Mouse (Mus musculus) kidney, postnatal 36 days (tissue): ENCODE measurements at regions not wholly inside any gene's neighbourhood (a gene's known extent, or its start where the extent isn't known, plus 50 kb on each side); places are given as distances from the start of the nearest gene placed in this dataset.
A peak's percentile ranks its signal among the peaks of the same experiment; 100 is the strongest.
"Not testable (repeated sequence)": the region's sequence is repeated elsewhere in the genome, so short reads cannot be mapped to it uniquely, and the experiment has no call there.

ENCODE experiments used
- DNase-seq, 2 experiments: peaks; one replicate each; pipeline ENCODE4 v3.0.0; 2021 to 2022; ENCODE audit warnings: mixed read lengths in 2 of 2

DNA sequence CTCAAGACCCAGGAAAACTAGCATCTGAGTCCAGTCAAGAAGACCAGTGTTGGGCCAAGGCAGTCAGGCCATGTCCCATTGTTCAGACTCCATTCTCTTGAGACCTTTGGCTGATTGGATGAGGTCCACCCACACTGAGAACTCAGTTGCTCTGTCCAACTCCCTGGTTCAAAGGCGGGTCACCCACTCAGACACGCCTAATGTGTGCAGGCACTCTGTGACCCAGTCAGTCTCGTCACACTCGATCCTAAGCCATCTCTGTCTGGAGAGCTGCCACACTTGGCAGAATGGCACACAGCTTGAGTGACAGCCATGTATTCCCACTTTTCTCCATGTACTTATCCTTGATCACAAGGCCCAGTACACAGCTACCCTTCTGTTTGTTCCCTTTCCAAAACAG lies 189.8 kb upstream of the Hs6st1 start:
- DNase-seq, result no peak

DNA sequence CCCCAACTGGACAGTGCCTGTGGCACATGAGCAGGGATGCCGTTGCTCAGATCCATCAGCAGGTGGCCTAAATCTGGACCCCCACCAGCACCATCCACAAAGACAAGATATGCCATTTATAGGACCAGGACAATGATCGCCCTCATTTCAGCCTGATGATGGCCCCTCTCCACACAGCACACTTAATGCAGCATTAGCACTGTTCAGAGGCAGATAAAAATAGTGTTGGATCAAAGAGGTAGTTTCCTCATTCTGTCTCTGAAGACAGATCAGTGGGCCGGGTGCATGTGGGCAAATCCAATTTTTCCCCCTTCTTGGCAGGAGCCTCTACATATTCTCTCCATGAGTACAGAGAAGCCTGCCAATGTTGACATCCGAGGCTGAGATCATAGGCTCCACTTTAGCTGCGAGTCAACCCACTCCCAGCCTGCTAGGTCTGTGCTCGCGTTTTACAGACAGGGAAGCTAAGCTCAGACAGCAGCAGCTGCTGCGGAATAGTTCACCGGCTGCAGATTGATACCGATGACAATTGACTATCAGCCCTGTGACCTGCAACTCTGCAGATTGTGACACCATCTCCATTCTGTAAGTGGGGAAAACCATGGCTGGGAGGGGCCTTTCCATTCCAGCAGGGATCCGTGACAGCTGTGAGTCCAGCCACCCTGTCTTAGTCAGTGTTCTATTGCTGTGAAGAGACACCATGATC lies 188.7 kb upstream of the Hs6st1 start:
- no peak for DNase-seq

DNA sequence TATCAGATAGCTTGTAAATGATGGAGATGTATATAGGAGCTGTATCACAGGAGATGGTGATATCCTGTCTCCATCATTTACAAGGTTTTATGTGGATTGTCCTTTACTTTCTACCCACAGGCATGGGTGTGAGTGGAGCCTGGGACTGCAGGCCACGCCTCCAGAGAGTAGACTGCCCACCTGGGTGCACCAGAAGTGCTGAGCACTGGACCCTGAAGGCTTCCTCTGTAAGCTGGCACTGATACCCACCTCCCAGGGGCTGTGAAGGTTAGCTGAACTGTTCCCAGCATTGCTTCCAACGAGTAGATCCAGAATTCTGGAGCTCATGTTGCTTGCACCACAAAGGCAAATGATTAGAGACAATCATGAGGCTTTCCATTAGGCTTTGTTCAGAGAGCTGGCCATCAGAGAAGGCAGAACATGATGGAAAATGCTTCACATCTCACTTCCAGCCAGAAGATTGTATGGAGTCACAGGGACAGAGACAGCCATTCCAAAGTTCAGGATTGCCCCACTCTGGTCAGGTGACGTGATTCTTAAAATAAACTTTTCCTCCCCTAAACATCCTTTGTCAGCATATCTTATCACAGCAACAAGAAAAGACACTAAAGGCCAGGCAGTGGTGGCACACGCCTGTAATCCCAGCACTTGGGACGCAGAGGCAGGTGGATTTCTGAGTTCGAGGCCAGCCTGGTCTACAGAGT lies 187.5 kb upstream of the Hs6st1 start:
- peak; percentile 29 to 40 for DNase-seq

DNA sequence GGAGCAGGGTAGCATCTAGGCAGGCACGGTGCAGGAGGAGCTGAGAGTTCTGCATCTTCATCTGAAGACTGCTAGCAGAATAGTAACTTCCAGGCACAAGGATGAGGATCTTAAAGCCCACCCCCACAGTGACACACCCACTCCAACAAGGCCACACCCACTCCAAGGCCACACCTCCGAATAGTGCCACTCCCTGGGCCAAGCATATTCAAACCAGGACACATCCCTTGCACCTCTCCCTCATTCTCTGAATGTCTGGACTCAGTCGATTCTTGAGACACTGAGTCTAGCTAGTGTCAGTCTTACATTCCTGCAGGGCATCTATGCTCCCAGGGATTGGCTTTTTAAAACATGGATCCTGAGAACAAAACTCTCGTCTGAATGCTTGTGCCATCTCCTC lies 186.7 kb upstream of the Hs6st1 start:
- DNase-seq, result no peak

DNA sequence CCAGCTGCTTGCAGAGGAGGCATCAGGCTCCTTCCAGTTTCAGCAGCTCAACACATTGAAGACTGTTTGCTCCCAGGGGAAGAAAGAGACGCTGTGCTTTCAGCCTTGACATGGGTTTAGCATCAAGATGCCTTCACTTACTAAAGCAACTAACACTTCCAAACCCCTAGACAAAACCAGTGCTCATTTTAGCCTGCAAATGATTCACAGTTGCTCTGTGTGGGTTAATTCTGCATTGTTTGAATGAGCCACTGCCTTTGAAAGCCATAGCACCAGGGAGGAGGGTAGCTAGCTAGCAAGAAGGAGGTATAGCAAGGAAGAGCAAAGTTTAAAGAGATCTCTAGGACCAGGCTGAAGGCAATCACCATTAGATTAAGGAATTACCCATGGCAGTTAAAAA lies 186.1 kb upstream of the Hs6st1 start:
- DNase-seq, result no peak

DNA sequence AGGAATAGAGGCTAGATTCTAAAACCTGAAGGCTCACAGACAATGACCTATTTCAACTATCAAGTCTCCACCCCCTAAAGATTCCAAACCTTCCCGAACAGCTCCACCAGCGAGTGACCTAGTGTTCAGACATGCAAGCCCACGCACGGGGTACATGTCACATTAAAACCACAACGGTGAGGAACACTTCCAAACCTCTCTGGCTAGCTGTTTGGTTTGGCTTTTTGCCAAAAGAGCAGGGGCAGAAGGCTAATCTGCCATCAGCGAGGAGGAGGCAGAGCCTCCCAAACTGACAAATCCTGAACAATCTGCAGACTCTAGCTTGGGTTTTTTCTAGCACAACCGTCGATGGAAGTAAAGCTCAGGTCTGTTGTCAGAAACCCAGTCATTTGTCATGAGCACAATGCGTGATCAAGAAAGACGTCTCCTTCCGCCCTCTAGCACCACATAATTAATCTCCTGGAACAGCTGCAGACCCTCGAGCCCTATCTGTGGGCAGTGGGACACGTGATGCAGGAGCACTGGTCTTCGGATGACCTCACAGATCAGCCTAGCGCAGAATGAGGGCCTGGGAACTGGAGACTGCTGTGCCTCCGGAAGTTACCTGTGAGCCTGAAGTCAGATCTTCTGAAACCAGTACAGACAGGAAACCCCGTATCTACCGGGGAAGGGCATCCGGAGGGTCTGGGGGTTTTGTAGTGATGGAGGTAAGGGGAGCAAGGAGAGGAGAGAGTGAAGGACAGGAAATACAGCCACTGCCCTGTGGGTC lies 178.3 kb upstream of the Hs6st1 start:
- DNase-seq, result no peak

DNA sequence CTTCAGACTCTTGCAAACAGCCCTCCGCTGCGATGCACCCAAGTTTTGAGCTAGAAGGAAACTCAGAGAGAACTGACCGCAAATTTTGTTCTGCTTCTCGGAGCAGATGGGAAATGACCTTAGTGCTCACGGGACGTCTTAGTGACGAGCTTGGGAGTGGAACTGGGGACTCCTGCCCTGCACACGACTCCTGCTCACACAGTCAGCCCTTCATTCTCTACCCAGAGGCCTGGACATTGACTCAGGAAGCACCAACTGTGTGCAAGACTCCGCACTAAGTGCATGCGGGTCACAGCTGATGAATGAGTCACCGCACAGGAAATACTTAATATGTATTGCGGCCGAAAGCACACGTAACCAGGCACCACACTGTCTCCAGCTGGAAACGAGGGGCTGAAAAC lies 177.7 kb upstream of the Hs6st1 start:
- DNase-seq, result no peak

DNA sequence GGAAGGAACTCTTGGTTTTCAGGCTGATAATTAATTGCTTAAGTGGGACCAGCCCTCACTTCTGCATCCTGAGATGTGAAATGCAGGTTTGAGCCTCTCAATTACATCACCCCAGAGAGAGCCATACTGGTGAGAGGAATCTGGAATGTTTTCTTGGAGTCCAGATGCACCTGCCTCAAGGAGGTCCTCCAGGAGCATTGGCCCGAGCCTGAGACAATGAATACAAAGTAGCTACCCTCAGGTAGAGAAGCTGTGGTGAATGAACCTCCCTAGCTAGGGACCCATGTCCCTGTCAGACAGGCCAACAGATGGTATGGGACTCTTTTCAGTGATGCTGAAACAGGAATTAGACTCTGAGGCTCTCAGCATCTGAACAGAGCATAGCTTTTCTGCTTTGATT lies 168.7 kb upstream of the Hs6st1 start:
- DNase-seq, result no peak

DNA sequence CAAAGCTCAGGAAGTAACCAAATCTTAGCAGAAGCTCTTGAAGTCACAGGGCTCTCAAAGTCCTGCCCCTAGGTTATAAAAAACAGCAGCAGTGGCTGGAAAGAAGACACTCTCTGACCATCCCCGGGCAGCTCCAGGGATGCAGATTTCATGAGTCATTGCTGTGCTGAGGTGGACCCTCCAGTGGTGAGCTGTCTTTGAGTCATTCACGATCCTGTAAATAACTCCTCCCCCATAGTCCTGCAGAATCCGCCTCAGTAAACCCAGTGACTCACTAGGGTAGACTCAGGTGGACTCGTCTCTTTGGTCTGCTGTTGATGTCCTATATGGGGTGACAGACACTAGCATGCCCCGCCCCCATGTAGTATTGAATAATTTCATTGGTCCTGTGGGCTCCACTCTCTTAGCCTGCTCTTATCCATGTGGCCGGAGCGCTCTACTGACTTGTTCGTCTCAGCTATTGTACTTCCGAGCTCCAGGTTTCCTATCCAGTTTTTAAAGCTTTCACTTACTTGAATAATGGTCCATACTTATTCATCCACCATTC lies 164.1 kb upstream of the Hs6st1 start:
- DNase-seq, result no peak

DNA sequence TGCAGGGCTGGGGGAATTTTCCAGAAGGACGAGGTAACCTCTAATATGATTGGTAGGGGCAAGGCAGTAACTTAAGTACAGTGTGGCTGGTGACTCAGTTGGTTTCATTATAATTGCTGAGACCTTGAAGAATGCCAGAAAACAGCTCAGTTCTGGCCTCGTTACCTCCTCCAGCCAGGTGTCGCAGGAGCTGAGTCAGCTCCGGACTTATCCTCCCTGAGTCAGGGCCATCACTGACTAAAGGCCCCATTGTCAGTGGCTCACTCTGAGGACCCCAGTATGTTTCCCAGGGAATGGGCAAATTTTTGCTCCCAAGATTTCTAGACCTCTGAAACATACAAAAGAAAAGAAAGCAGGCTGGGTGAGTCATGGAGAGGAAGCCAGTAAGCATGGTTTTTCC lies 154.6 kb upstream of the Hs6st1 start:
- no peak for DNase-seq

DNA sequence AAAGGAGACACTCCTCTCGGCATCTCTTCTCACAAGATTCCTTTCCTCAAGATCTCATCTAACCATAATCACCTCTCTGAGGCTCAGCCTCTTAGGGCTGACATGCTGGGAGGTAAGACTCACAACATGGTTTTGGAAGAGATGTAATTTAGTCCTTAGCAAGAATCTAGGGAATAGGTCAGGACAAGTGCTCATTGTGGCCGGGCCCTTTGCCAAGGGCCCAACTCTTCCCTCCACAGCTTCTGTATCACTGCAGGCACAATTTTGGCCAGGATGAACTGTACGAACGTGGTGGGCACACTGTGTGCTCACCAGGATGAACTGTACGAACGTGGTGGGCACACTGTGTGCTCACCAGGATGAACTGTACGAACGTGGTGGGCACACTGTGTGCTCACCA lies 154.0 kb upstream of the Hs6st1 start:
- not testable (repeated sequence) for DNase-seq

DNA sequence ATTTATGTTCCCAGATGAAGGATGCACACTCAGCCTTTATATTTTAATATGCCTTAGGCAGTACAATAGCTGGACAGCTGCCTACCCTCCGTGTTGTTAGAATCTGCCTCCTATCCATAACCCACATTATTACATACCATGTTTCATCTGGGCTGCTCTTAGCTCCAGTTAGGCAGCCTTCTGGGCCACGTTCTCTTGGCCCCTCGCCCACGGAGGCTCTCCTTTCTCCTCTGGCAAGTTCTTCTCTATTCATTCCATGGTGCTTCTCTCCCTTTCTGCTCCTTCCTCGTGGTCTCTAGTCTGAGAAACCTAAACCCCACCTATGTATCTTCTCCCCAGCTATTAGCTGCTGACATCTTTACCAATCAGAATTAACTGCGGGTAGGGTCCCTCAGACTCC lies 152.7 kb upstream of the Hs6st1 start:
- DNase-seq, result no peak

DNA sequence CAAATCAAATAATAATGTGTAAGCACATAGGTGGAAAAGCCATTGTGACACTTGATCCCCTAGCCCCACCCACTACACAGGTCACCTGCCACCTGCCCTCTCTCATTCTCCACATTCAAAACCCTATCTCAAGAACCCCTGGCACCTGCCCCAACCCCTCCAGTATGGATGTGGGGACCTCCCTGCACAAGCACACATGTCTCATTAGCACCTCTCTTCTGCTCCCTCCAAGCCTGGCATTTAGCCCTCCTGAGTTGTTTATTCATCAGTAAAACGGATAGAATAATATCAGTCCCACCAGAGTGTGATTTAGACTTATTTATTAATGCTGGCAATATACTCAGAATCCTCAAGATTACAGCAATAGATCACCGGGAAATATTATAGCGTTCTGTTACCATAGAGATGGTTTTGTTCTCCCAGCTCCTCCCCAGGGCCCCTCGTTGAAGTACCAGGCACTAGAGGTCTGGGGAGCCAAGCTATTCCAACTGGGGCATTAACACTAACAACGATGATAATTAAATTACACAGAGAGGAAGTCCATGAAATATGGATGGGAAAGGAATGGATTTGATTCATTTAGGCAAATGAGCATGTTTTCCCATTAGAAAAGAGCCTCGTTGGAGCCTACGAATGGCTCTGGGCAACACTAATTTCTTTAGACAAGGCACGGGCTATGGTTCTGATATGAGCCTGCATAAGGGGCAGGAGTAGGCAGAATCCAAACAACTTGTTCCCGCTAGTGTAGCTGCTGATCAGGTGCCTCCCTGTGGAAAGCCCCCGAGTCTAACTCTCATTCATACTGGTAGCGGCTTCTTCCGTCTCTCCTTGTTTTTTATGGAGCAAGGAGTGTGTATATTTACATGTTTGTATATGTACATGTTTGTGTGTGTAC lies 148.1 kb upstream of the Hs6st1 start:
- no peak for DNase-seq

DNA sequence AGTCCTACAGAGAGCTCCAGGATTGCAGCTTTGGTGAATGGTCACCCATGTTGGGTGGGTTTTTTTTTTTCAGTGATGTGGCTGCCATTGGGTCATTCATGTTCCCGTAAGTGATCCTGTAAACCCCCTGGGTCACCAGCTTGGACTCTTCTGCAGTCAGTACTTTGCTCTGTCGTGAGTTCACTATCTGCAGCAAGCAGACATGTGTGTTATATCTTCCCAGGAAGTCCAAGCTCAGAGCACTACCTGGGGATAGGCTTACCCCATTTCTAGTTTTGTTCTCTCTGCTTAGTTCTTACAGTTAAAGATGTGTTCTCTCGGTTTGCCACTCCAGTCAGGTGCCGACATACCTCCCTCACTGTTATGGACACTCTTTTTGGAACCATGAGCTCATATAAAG lies 143.4 kb upstream of the Hs6st1 start:
- no peak for DNase-seq

DNA sequence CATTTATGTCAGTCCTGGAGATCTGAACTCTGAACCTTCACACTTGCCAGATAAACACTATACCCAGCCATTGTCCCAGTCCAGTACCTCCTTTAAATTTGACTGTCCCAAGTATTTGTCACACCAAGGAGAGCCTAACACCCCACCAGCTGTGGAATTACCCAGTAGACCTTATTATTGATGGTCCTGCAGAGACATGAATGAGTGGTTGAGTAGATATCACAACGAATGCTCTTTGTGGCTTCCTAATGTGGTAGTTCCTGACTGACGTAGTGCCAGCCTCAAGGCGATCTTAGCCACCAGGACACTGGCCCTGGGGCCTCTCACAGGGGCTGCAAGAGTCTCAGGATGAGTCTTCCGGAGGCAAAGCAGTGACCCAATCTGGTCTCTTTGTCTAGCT lies 142.9 kb upstream of the Hs6st1 start:
- DNase-seq, result no peak

DNA sequence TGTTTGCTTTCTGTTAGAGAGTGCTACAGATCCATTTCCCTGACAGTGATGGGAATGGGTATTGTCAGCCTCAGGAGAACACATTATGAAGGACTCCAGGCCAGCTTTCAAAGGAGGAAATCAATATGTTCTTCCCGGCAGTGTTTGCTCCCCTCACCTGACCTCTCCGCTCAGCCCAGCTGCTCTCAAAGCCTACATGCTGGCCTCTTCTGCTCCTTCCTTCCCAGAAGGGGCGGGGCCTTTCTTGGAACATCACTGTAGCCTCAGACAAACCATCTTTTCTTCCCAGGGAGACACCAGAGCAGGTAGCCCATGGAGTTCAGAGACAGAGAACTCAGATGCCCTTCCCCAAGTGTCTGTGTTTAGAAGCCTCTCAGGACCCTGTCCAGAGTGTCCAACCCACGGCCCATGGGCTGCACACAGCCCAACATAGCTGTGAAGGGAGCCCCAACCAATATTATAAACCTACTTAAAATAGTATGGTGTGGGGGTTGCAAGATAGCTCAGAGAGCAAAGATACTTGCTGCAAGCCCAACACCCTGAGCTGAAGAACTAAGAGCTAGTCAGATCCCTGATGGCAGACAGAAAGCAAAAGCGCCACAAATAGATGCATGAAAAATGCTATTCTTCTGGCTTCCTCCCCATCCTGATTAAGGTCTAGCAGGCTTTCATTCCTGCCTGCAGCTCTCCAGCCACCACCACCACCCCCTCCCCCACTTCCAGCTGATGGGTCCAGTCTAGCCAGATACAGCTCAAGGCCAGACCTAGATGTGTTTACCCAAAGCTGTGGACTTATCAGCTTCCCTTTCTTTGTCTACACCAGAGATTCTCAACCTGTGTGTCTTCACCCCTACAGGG lies 141.8 kb upstream of the Hs6st1 start:
- peak in 1 of 2 experiments; percentile 25 for DNase-seq

DNA sequence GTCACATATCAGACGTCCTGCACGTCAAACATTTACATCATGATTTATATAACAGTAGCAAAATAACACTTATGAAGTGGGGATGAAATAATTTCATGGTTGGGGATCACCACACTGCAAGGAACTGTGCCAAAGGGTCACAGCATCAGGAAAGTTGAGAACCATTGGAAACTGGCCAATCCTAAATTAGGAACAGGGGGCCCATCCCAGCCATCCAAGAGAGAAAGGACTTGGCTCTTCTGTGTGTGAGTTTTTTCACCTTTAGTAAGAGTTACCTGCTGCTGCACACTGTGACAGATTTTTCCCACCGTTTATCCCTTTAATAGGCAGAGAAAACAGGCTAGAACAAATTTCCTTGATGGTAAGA lies 141.2 kb upstream of the Hs6st1 start:
- no peak for DNase-seq

DNA sequence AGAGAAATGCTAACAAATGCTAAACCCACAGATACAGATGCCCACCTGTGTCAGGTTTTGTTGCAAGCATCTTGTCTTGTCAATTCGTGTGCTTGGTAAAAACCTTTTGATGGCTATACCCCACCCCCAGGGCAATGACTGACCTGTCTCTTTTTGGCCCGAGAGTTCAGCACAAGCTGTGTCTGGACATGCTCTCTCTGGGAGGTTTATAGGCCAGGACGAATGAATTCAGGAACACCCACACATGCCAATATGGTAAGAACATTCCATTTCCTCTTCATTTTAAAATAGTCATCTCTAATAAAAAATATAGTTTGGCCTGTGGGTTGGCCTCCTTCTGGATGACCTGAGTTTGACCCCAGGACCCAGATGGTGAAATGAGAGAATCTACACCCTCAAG lies 137.8 kb upstream of the Hs6st1 start:
- DNase-seq, result peak in 1 of 2 experiments; percentile 0

DNA sequence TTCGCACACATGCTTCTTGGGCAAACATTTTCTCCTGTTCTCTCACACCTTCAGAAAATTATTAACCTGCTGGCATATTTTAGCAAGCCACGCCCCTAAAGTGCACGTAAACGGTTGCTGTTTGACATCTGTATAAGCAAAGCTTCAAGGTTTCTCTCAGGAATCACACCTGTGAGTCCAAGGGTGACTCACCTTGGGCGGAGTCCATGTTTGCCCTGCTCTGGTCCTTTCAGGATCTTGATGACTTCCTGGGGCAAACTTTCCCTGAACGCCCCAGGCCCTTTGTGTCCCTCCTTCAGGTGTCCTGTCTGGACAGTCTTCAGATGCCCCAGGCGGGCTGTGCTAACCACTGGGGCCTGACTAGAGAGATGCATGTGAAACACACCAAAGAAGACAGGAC lies 137.1 kb upstream of the Hs6st1 start:
- DNase-seq, result peak; percentile 6 to 18

DNA sequence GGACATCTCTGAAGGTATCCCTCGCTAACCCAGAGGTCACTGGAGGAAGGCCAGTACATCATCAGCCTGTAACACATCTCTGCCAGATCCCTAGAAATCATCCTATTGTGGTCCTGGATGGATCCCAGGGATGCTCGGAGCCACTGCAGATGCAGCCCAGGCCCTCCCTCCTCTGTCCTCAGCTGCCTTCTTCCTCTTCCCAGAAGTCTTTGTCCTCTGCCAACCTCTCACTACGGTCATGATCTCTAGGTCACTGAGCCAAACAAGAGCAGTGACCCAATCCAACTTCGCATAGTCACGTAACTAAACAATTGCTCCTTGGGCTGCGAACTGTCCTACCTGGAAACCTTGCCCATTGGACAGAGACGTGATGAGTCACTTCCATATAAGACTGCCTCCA lies 134.7 kb upstream of the Hs6st1 start:
- DNase-seq, result no peak

DNA sequence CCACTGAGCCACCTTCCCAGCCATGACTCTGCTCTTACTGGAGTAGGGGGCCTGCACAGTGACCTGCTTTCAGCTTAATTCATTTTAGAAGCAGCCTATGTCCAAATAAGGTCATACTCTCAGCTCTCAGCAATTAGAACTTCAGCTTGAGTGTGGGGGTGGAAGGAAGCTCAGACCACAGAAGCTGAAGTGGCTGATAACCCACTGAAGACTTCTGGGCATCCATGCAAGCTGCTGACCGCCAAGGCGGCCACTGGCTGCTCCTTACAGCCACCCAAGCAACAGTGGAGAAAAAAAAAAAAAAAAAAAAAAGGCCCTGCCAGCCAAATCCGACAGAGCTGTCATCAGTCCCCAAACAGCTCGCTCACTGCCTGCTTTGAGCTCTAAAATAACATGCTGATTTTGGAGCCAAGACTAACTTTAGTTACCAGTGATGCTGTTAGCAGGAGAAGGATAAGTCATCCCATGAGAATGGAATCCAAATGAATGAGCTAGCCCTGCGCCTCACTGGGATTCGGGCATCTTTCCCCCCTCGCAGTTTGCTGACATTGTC lies 133.0 kb upstream of the Hs6st1 start:
- no peak for DNase-seq
